Mouse (Mus musculus) hindbrain, postnatal 0 days (tissue): ENCODE data around the gene Ino80e. TPM values are rescaled to one million over a fixed set of nuclear protein-coding genes. Genes with fewer than 3 reads are reported as not detected.
A peak's percentile ranks its signal among the peaks of the same experiment; 100 is the strongest.

Source experiments
- ATAC-seq: fragments of 200-750 bp; cut with Nextera tagmentation; 2 replicates; pipeline ENCODE4 v1.8.0; 2017; ENCODE audit warnings: mild to moderate bottlenecking, moderate TSS enrichment, moderate library complexity
- DNase-seq: peaks from one replicate; pipeline ENCODE4 v3.0.0-alpha.2; 2015; ENCODE audit warnings: low spot score
- H3K27ac ChIP-seq: fragments of 300-500 bp; sonication (generic); 2 replicates; pipeline ENCODE4 v1.5.1; 2014; ENCODE audit warnings: mild to moderate bottlenecking
- H3K27me3 ChIP-seq: fragments of 300-500 bp; sonication (generic); 2 replicates; pipeline ENCODE4 v1.6.1; 2014; ENCODE audit warnings: low read length, mixed read lengths; ENCODE audit not compliant: insufficient read depth
- H3K36me3 ChIP-seq: fragments of 300-500 bp; sonication (generic); 2 replicates; pipeline ENCODE4 v1.6.1; 2014; ENCODE audit warnings: low read length, mixed read lengths; ENCODE audit not compliant: insufficient read depth
- H3K4me1 ChIP-seq: fragments of 300-500 bp; sonication (generic); 2 replicates; pipeline ENCODE4 v1.6.1; 2014; ENCODE audit warnings: antibody characterized with exemption, low read length, mixed read lengths; ENCODE audit not compliant: insufficient read depth
- H3K4me2 ChIP-seq: fragments of 300-500 bp; sonication (generic); 2 replicates; pipeline ENCODE4 v1.6.1; 2014; ENCODE audit warnings: low read depth, mild to moderate bottlenecking, low read length, moderate library complexity, mixed read lengths
- H3K4me3 ChIP-seq: fragments of 300-500 bp; sonication (generic); 2 replicates; pipeline ENCODE4 v1.5.1; 2014; ENCODE audit warnings: low read length
- H3K9ac ChIP-seq: fragments of 300-500 bp; sonication (generic); replicated peaks from 2 replicates; pipeline ENCODE4 v1.6.1; 2014; ENCODE audit warnings: mild to moderate bottlenecking, low read length, moderate library complexity, mixed read lengths
- H3K9me3 ChIP-seq: fragments of 300-500 bp; sonication (generic); 2 replicates; pipeline ENCODE4 v1.6.1; 2016; ENCODE audit warnings: low read length, mixed read lengths
- CTCF ChIP-seq: IDR thresholded peaks from 2 replicates; pipeline ENCODE4 v1.5.1; 2016; ENCODE audit warnings: antibody characterized with exemption, control low read depth, low read depth
- WGBS: fragments of 180-500 bp; shearing (Covaris S2); extraction: QIAGEN DNeasy Blood & Tissue Kit; methylation state at CpG from one replicate; pipeline ENCODE4 v1.1.7; 2014; 5-methylcytosine and 5-hydroxymethylcytosine counted together
- polyA plus RNA-seq: library from polyadenylated mRNA; unstranded; fragments of >200 nt; fragmentation: Nextera tagmentation; extraction: Ambion mirVana; gene quantifications from 2 replicates; pipeline ENCODE4 v1.2.1, GENCODE M21; 2015
- total RNA-seq: library from RNA; depleted of rRNA; stranded (reverse); fragments of >200 nt; gene quantifications from 2 replicates; pipeline ENCODE4 v1.2.3, GENCODE M21; 2014

Ino80e gene
- total and polyA plus RNA-seq, 2 experiments from 2014 or later: 66.9 to 85.5 TPM

DNA sequence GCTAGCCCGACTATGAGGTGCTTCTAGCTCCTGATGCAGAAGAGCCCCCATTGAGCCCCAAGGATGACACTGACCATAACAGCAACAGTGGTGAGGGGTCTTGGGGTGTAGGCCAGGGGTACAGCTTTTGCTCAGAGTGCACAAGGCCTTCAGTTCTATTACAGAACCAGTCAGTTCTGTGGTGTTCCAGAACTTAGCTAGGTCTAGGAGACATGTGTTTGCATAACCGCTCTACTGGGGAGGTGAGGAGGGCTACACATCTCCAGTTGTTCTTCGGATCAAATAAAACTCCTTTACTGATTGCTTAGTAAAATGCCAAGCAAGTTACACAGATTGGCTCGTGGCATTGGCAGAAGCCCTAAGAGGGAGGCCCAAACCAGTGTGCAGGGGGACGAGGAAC lies 30.6 kb downstream of the Ino80e start, which contains the start of gene 4930451I11Rik:
4930451I11Rik (minus strand) TSS at position 101 of the 400 bp plus-strand sequence.
- H3K36me3 ChIP-seq: peaks cover 5% of the 10 kb centered on the region; the same call in 1 of the 2 replicates
- peak within 1 kb of the TSS; percentile 51 for H3K4me2 ChIP-seq
- peak within 1 kb of the TSS; percentile 23; the same call in 1 of the 2 replicates for H3K4me3 ChIP-seq
- 55% methylated on average over 5 of the region's 5 CpGs for WGBS
- DNase-seq (no peak), ATAC-seq (no peak; the same call in 1 of the 2 replicates)
- no peaks in the 10 kb centered on the region for H3K4me1 ChIP-seq
- no peaks in the 10 kb centered on the region for H3K9me3 ChIP-seq
- H3K9ac ChIP-seq: no peak within 1 kb of the TSS
- H3K27ac ChIP-seq: no peak within 1 kb of the TSS
- no peak for TF ChIP-seq CTCF
- no peaks in the 10 kb centered on the region for H3K27me3 ChIP-seq

- Histone ChIP-seq H3K9me3 (no peaks in the 10 kb centered on the region), H3K27me3 (no peaks in the 10 kb centered on the region), H3K4me1 (peaks cover 23% of the 10 kb centered on the region), H3K36me3 (peaks cover 5% of the 10 kb centered on the region; the same call in 1 of the 2 replicates), H3K4me3 (no peak overlapping the region), H3K9ac (no peak overlapping the region), H3K27ac (no peak overlapping the region), H3K4me2 (no peak overlapping the region)
- 73% methylated on average over 5 of the region's 5 CpGs for WGBS
- DNase-seq (no peak), ATAC-seq (no peak)
- no peak for TF ChIP-seq CTCF
Measured at GRCm38 (mm10) chr7:126825952-126826351, 36.2 kb downstream of the Ino80e start.

DNA sequence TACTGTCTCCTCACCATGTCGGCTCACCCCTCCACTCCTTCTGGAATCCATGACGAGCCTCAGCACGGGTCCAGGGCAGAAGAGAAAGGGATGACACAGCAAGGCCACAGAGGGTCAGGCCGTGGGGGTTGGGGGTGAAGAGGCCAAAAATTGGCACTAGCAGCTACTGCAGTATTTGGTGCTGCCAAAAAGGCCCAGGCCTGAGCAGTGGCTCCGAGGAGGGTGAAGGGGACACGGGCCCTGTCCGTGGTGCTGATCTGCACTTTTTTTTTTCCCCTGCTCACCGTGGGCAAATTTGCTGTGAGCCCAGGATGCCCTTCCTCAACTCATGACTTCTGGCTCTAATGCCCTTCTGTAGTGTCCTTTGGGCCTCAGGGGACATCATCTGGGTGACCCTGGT lies 36.8 kb downstream of the Ino80e start:
- Histone ChIP-seq H3K4me1 (peaks cover 23% of the 10 kb centered on the region), H3K4me3 (no peak overlapping the region), H3K27me3 (no peaks in the 10 kb centered on the region), H3K9me3 (no peaks in the 10 kb centered on the region), H3K9ac (no peak overlapping the region), H3K4me2 (0 out of 2 replicates have a peak overlapping the region, but pooled peaks have one; percentile 14), H3K27ac (no peak overlapping the region), H3K36me3 (peaks cover 5% of the 10 kb centered on the region; the same call in 1 of the 2 replicates)
- no peak for DNase-seq
- ATAC-seq: no peak
- 17% methylated on average over 8 of the region's 8 CpGs for WGBS
- no peak for TF ChIP-seq CTCF

DNA sequence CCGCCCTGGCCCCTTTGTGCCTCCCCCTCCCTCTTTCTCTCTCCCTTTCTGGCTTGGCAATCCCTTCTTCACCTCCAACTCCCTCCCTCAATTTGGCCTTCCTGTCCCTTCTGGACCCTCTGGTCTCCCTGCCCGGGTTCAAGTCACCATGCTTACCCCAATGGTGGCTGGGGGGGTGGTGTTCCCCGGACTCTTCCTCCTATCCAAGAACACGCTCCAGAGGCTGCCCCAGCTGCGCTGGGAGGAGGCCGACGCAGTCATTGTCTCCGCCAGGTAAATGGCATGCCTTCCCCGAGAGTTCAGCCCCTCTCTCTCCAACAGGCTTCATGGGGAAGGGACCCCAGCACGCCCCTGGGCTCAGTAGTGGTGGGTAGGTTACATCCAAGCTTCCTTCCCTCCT lies 38.2 kb downstream of the Ino80e start:
- Histone ChIP-seq H3K9ac (peak overlapping the region; percentile 77), H3K27me3 (no peaks in the 10 kb centered on the region), H3K4me1 (peaks cover 23% of the 10 kb centered on the region), H3K36me3 (peaks cover 5% of the 10 kb centered on the region; the same call in 1 of the 2 replicates), H3K9me3 (no peaks in the 10 kb centered on the region), H3K27ac (peak overlapping the region; percentile 86), H3K4me2 (peak overlapping the region; percentile 55), H3K4me3 (peak overlapping the region; percentile 57)
- ATAC-seq (peak; percentile 13; the same call in 1 of the 2 replicates), DNase-seq (no peak)
- WGBS: 8% methylated on average over 10 of the region's 10 CpGs
- TF ChIP-seq CTCF: no peak

DNA sequence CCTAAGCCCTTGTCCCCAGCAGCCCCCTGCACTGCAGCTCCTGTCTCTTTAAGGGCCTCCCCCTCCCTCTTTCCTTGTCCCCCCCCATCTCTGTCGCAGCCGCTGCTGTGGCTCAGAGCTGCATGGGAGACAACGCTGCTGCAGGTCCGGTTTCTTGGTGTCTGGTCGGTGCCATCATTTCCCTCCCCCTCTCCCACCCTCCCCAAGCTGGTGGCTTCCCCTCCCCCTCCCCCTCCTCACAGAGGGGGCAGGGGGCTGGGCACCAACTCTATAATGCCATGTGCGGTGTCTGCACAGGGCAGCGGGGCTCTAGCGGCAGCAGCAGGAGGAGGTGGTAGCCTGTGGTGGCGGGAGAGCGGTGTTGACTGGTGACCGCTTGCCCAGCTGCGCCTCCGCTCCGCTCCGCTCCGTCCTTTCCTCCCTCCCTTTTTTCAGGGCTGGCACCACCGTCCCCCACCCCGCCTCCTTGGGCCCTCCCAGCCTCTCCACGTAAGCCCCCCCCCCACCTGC lies 38.9 kb downstream of the Ino80e start:
- Histone ChIP-seq H3K36me3 (peaks cover 5% of the 10 kb centered on the region; the same call in 1 of the 2 replicates), H3K4me2 (peak overlapping the region; percentile 55), H3K27ac (peak overlapping the region; percentile 86), H3K9me3 (no peaks in the 10 kb centered on the region), H3K4me3 (peak overlapping the region; percentile 57), H3K9ac (peak overlapping the region; percentile 77), H3K27me3 (no peaks in the 10 kb centered on the region), H3K4me1 (peaks cover 23% of the 10 kb centered on the region)
- 1% methylated on average over 15 of the region's 19 CpGs for WGBS
- peak; percentile 84 for ATAC-seq
- DNase-seq: peak; percentile 74
- no peak for TF ChIP-seq CTCF

GRCm38 (mm10) chr7:126822741-126823140 lies 39.4 kb downstream of the Ino80e start:
- peak overlapping the region; percentile 55 for H3K4me2 ChIP-seq
- H3K27ac ChIP-seq: peak overlapping the region; percentile 86
- H3K36me3 ChIP-seq: peaks cover 5% of the 10 kb centered on the region; the same call in 1 of the 2 replicates
- DNase-seq: no peak
- H3K27me3 ChIP-seq: no peaks in the 10 kb centered on the region
- H3K4me3 ChIP-seq: peak overlapping the region; percentile 57
- no peak for TF ChIP-seq CTCF
- peak; percentile 22 for ATAC-seq
- H3K9me3 ChIP-seq: no peaks in the 10 kb centered on the region
- WGBS: 13% methylated on average over 9 of the region's 9 CpGs
- peaks cover 23% of the 10 kb centered on the region for H3K4me1 ChIP-seq
- peak overlapping the region; percentile 77 for H3K9ac ChIP-seq
